Mouse (Mus musculus) erythroblast, embryonic 14.5 days (primary cell): Measurements from ENCODE around the gene Sfxn5. TPM values are rescaled to one million over a fixed set of nuclear protein-coding genes. Genes with fewer than 3 reads are reported as not detected.

ENCODE experiments used
- H3K27me3 ChIP-seq: 2 replicates; pipeline ENCODE4 v1.6.1; 2012; ENCODE audit warnings: inconsistent platforms; ENCODE audit not compliant: control insufficient read depth
- H3K36me3 ChIP-seq: 2 replicates; pipeline ENCODE4 v1.6.1; 2012; ENCODE audit warnings: mild to moderate bottlenecking, inconsistent platforms; ENCODE audit not compliant: control insufficient read depth
- H3K4me1 ChIP-seq: 2 replicates; pipeline ENCODE4 v1.6.1; 2012; ENCODE audit warnings: inconsistent platforms; ENCODE audit not compliant: control insufficient read depth
- H3K4me3 ChIP-seq: replicated peaks from 2 replicates; pipeline ENCODE3; 2012; ENCODE audit warnings: moderate library complexity, mild to moderate bottlenecking, inconsistent platforms
- H3K9me3 ChIP-seq: 2 replicates; pipeline ENCODE4 v1.6.1; 2012; ENCODE audit warnings: low read length, inconsistent platforms, mixed read lengths; ENCODE audit not compliant: control insufficient read depth
- GATA1 ChIP-seq: IDR thresholded peaks from 2 replicates; pipeline ENCODE4 v1.6.1; 2012; ENCODE audit warnings: low read length, inconsistent platforms, mixed read lengths
- TAL1 ChIP-seq: IDR thresholded peaks from 3 replicates; pipeline ENCODE4 v1.6.1; 2012; ENCODE audit warnings: low read length, inconsistent platforms, mixed read lengths
- polyA plus RNA-seq: library from polyadenylated mRNA; stranded (reverse); fragments of >175 nt; gene quantifications from 2 replicates; pipeline ENCODE4 v1.2.3, GENCODE M21; 2012

Sfxn5 gene
- polyA plus RNA-seq, 1 experiment, result 0.08 TPM

DNA sequence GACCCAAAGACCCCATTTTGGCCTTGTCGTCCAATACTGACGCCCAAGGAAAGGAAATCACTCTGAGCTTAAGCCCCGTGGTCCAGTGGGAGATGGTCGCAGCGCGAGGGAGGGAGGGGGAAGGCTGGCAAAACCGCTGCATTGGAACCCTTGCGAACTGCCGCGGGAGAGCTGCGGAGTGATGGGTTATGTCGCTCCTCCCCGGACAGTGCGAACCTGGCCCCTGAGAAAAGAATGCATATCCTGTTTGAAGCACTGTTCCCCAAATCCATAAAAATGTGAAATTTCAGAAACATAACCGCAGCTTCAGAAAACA, 146.5 kb downstream of the Sfxn5 start:
- Histone ChIP-seq H3K9me3 (no peaks in the 10 kb centered on the region; the same call in 1 of the 2 replicates), H3K36me3 (no peaks in the 10 kb centered on the region), H3K4me1 (no peaks in the 10 kb centered on the region), H3K4me3 (no peak overlapping the region), H3K27me3 (peaks cover 78% of the 10 kb centered on the region)
- TF ChIP-seq GATA1 (no peak), TAL1 (no peak)

GRCm38 (mm10) chr6:85186033-85186743, 147.0 kb downstream of the Sfxn5 start:
- H3K4me3 ChIP-seq, result no peak overlapping the region

GRCm38 (mm10) chr6:85183951-85184350, 149.3 kb downstream of the Sfxn5 start:
- no peaks in the 10 kb centered on the region for H3K4me1 ChIP-seq
- H3K27me3 ChIP-seq, result peaks cover 50% of the 10 kb centered on the region
- no peaks in the 10 kb centered on the region for H3K36me3 ChIP-seq
- no peaks in the 10 kb centered on the region; the same call in 1 of the 2 replicates for H3K9me3 ChIP-seq
- no peak for TF ChIP-seq GATA1
- TF ChIP-seq TAL1, result no peak
- no peak overlapping the region for H3K4me3 ChIP-seq

More at GRCm38 (mm10) chr6:85186033-85186743, 147.0 kb downstream of the Sfxn5 start:
- H3K4me1 ChIP-seq, result no peaks in the 10 kb centered on the region
- H3K36me3 ChIP-seq, result no peaks in the 10 kb centered on the region
- no peaks in the 10 kb centered on the region; the same call in 1 of the 2 replicates for H3K9me3 ChIP-seq
- H3K27me3 ChIP-seq, result peaks cover 72% of the 10 kb centered on the region
- no peak for TF ChIP-seq TAL1
- no peak for TF ChIP-seq GATA1

DNA sequence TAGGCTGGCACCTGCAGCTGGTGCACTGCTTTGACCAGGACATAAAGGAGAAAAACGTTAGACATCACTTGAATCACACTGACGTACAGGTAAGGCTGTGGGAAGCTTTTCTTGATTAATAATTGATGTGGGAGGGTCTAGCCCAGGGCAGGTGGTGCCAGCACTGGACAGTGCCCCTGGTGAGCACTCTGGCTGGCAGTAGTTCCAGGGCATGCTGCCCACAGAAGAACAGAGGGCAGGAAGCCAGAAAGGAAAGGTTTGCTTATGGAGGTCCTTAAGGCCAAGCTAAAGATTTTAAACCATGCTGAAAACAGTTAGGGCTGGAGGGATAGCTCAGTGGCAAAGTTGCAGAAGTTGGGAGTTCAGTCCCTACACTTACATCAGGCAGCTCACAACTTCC, 153.2 kb downstream of the Sfxn5 start:
- Histone ChIP-seq H3K4me1 (no peaks in the 10 kb centered on the region), H3K9me3 (no peaks in the 10 kb centered on the region), H3K27me3 (peaks cover 12% of the 10 kb centered on the region), H3K36me3 (no peaks in the 10 kb centered on the region), H3K4me3 (no peak overlapping the region)
- TF ChIP-seq TAL1 (no peak), GATA1 (no peak)

- H3K27me3 ChIP-seq, result peaks cover 9% of the 10 kb centered on the region
- H3K36me3 ChIP-seq, result no peaks in the 10 kb centered on the region
- no peak overlapping the region for H3K4me3 ChIP-seq
- no peaks in the 10 kb centered on the region for H3K9me3 ChIP-seq
- TF ChIP-seq GATA1 (no peak), TAL1 (no peak)
- no peaks in the 10 kb centered on the region for H3K4me1 ChIP-seq
Observed at GRCm38 (mm10) chr6:85179569-85179968, 153.7 kb downstream of the Sfxn5 start.

GRCm38 (mm10) chr6:85165440-85165921, 167.7 kb downstream of the Sfxn5 start:
- Histone ChIP-seq H3K4me1 (no peaks in the 10 kb centered on the region), H3K9me3 (no peaks in the 10 kb centered on the region), H3K36me3 (no peaks in the 10 kb centered on the region), H3K4me3 (no peak overlapping the region), H3K27me3 (0 out of 2 replicates have a peak, but pooled peaks cover 3% of the 10 kb centered on the region)
- no peak for TF ChIP-seq GATA1
- TF ChIP-seq TAL1, result no peak

Other genes with a start within 250 kb of the Sfxn5 start
- 0.86 and 1.1 TPM in 2 replicates for gene Spr, start 195.7 kb downstream of the Sfxn5 start, polyA plus RNA-seq
- gene Emx1, start 146.0 kb downstream of the Sfxn5 start, polyA plus RNA-seq, result not detected in 2 replicates
- gene Rab11fip5, start 41.2 kb upstream of the Sfxn5 start, polyA plus RNA-seq, result 0.01 and 0.03 TPM in 2 replicates
- gene Noto, start 90.5 kb upstream of the Sfxn5 start, polyA plus RNA-seq, result not detected in 2 replicates
- gene Smyd5, start 98.6 kb upstream of the Sfxn5 start, polyA plus RNA-seq, result 0.37 and 0.47 TPM in 2 replicates
- gene Cct7, start 118.1 kb upstream of the Sfxn5 start, polyA plus RNA-seq, result 3.4 and 5.0 TPM in 2 replicates
- 3.6 and 4.2 TPM in 2 replicates for gene Pradc1, start 118.5 kb upstream of the Sfxn5 start, polyA plus RNA-seq
- not detected in 2 replicates for gene Fbxo41, start 169.6 kb upstream of the Sfxn5 start, polyA plus RNA-seq
- 0.06 TPM in 1 of 2 replicates, not detected in the other for gene Egr4, start 180.2 kb upstream of the Sfxn5 start, polyA plus RNA-seq